Mouse (Mus musculus): ENCODE data around the gene Ptk6. TPM values are rescaled to one million over a fixed set of nuclear protein-coding genes. Genes with fewer than 3 reads are reported as not detected.

Gene Ptk6
- total and polyA plus RNA-seq, 3 experiments = 0.22 TPM; not detected in 2

DNA sequence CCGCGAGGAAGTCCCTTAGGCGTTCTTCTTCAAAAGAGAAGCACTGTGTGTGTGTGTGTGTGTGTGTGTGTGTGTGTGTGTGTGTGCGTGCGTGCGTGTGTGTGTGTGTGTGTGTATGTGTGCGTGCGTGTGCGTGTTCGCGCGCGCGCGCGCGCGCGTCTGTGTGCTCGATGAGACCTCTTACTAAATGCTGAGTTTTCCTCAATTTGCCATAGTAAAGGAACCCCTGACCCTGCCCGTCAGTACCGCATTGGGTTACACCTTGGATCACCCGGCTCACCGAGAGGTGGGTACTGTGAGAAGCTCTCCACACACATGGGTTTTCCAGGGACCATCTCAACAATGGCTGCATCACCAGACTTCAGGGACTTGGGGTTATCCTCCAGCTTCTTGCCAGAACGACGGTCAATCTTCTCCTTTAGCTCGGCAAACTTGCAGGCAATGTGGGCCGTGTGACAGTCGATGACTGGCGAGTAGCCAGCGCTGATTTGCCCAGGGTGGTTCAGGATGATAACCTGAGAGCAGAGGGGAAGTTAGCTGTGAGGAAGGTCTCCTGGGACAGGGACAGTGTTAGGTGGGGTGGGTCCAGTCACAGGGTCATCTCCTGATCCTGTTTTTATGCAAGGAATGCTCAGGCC, 54.2 kb downstream of the Ptk6 start:
- Histone ChIP-seq H3K36me3 (replicated peaks) (no peaks in the 10 kb centered on the region), H3K4me3 (ENCODE audit: low read depth, low read length) (no peak overlapping the region), H3K4me1 (ENCODE audit: insufficient read depth, low read depth, low read length) (no peaks in the 10 kb centered on the region), H3K27me3 (ENCODE audit: insufficient read depth, low read length) (peaks cover 5% of the 10 kb centered on the region; the same call in 1 of the 2 replicates), H3K9me3 (replicated peaks) (no peaks in the 10 kb centered on the region)
- no peak for TF ChIP-seq POLR2AphosphoS5 (IDR thresholded peaks at IDR 0.05; ENCODE audit: insufficient replicate concordance, low read depth, low read length)
- TF ChIP-seq TAL1 (conservative IDR thresholded peaks at IDR 0.05; ENCODE audit: low read depth, low read length) = no peak
- no peak for TF ChIP-seq GATA1 (IDR thresholded peaks at IDR 0.05; ENCODE audit: borderline replicate concordance, low read length)
- TF ChIP-seq GATA2 (IDR thresholded peaks at IDR 0.05; ENCODE audit: borderline replicate concordance, low read depth, low read length) = no peak
- no peak for TF ChIP-seq CTCF (IDR thresholded peaks at IDR 0.05; ENCODE audit: low read depth, low read length)
- DNase-seq (ENCODE audit: low spot score) (no peak), ATAC-seq (ENCODE audit: extremely low read depth, insufficient number of reproducible peaks, low FRiP score, poor library complexity, severe bottlenecking) (no peak)

DNA sequence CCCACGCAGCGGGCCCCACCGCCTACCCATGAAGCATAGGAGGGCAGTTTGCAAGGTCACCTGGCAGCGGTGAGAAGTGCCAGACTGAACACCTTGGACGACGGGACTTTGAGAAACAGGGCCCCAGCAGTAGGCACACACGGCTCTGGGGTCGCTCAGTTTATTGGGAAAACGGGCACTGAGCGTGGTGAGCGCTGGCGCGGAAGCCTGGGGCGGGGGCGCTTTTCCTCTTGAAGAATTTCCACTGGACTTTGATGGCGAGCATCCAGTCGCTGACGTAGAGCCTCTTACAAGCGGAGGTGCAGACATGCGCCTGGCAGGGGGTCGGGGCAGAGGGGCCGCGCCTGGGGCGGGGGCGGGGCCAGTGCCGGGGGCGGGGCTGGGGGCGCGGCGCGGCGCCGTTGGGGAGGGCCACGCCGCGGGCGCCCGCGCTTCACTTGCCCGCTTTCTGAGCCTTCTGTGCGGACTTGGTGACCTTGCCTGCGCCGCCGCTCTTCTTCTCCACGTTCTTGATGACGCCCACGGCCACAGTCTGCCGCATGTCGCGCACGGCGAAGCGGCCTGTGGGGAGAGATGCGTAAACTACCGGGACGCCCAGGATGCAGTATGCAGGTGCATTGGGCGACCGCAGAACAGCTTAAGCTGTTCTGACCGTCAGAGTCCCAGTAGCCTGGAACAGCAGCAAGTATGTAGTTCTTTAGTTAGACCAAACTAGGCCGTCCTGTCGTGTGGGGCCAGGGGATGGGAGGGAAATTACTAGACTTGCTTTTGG, 54.9 kb downstream of the Ptk6 start:
- DNase-seq (ENCODE audit: low spot score) (no peak), ATAC-seq (ENCODE audit: extremely low read depth, insufficient number of reproducible peaks, low FRiP score, poor library complexity, severe bottlenecking) (no peak)
- TF ChIP-seq POLR2AphosphoS5 (IDR thresholded peaks at IDR 0.05; ENCODE audit: insufficient replicate concordance, low read depth, low read length) (no peak), GATA2 (IDR thresholded peaks at IDR 0.05; ENCODE audit: borderline replicate concordance, low read depth, low read length) (no peak), GATA1 (IDR thresholded peaks at IDR 0.05; ENCODE audit: borderline replicate concordance, low read length) (no peak), CTCF (IDR thresholded peaks at IDR 0.05; ENCODE audit: low read depth, low read length) (no peak), TAL1 (conservative IDR thresholded peaks at IDR 0.05; ENCODE audit: low read depth, low read length) (no peak)
- Histone ChIP-seq H3K9me3 (replicated peaks) (no peaks in the 10 kb centered on the region), H3K4me3 (ENCODE audit: low read depth, low read length) (no peak overlapping the region), H3K4me1 (ENCODE audit: insufficient read depth, low read depth, low read length) (no peaks in the 10 kb centered on the region), H3K36me3 (replicated peaks) (no peaks in the 10 kb centered on the region), H3K27me3 (ENCODE audit: insufficient read depth, low read length) (peaks cover 2% of the 10 kb centered on the region; the same call in 1 of the 2 replicates)

DNA sequence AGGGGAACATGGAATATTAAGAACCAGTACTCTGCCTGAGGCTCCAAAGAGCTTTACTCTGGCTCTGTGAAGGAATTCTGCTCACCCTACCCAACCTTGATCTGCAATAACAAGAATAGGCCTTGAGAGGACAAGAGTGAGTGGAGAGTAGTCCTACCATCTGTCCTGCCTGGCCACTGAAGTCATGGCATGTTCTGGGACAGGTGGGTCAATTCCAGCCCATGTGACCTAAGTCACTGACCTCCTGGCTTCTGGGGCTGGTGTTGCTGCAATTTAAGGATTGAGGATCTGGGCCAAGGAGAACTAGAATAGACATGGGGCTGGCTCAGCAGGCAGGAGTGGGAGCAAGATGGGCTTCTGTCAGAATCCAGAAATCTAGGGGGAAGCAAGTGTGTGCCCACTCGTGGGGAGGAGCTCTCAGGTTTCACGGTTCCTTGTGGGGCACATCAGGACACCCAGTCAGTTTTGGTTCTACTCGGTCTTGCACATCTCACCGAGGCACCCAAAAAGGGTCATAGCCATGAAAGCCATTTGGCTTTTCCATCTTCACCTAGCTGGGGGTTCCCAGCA, 55.5 kb downstream of the Ptk6 start:
- ATAC-seq (ENCODE audit: extremely low read depth, insufficient number of reproducible peaks, low FRiP score, poor library complexity, severe bottlenecking) (no peak), DNase-seq (ENCODE audit: low spot score) (no peak)
- no peak for TF ChIP-seq GATA2 (IDR thresholded peaks at IDR 0.05; ENCODE audit: borderline replicate concordance, low read depth, low read length)
- H3K36me3 ChIP-seq (replicated peaks) = no peaks in the 10 kb centered on the region
- H3K9me3 ChIP-seq (replicated peaks) = no peaks in the 10 kb centered on the region
- H3K4me3 ChIP-seq (ENCODE audit: low read depth, low read length) = no peak overlapping the region
- peaks cover 2% of the 10 kb centered on the region; the same call in 1 of the 2 replicates for H3K27me3 ChIP-seq (ENCODE audit: insufficient read depth, low read length)
- no peaks in the 10 kb centered on the region for H3K4me1 ChIP-seq (ENCODE audit: insufficient read depth, low read depth, low read length)

DNA sequence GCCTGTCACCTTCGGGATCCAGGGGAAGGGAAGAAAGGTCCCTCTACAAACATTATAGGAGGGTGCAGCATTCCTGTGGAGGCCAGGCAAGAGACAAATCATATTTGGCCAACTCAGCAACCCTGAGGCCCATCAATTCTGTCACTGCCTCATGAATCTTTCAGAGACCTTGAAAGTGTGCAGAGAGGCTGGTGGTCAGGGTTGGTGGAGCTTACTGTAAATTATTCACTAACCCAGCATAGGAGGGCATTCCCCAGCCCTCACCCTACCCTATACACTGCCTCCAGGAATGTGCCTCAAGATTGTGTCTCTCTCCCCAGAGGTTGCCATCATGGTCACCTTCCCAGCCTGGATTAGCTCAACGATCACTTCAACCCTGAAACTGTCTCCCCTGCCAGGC, 57.9 kb downstream of the Ptk6 start:
- DNase-seq (ENCODE audit: low spot score) = no peak
- no peaks in the 10 kb centered on the region for H3K4me1 ChIP-seq (ENCODE audit: insufficient read depth, low read depth, low read length)
- TF ChIP-seq CTCF (IDR thresholded peaks at IDR 0.05; ENCODE audit: low read depth, low read length) (no peak), GATA2 (IDR thresholded peaks at IDR 0.05; ENCODE audit: borderline replicate concordance, low read depth, low read length) (no peak), TAL1 (conservative IDR thresholded peaks at IDR 0.05; ENCODE audit: low read depth, low read length) (no peak), GATA1 (IDR thresholded peaks at IDR 0.05; ENCODE audit: borderline replicate concordance, low read length) (no peak), POLR2AphosphoS5 (IDR thresholded peaks at IDR 0.05; ENCODE audit: insufficient replicate concordance, low read depth, low read length) (no peak)
- peaks cover 2% of the 10 kb centered on the region; the same call in 1 of the 2 replicates for H3K27me3 ChIP-seq (ENCODE audit: insufficient read depth, low read length)
- H3K9me3 ChIP-seq (replicated peaks) = no peaks in the 10 kb centered on the region
- no peaks in the 10 kb centered on the region for H3K36me3 ChIP-seq (replicated peaks)
- ATAC-seq (ENCODE audit: extremely low read depth, insufficient number of reproducible peaks, low FRiP score, poor library complexity, severe bottlenecking) = no peak
- no peak overlapping the region for H3K4me3 ChIP-seq (ENCODE audit: low read depth, low read length)

Other genes starting within 250 kb of the Ptk6 start
- gene Nkain4, start 248.1 kb downstream of the Ptk6 start, total RNA-seq (2014; fragmentation: Nextera tagmentation) = not detected in 2 replicates
- not detected in 2 replicates for gene Nkain4, start 248.1 kb downstream of the Ptk6 start, total RNA-seq (2017)
- not detected in 2 replicates for gene Nkain4, start 248.1 kb downstream of the Ptk6 start, polyA plus RNA-seq (2012)
- gene Arfgap1, start 235.6 kb downstream of the Ptk6 start, total RNA-seq (2014; fragmentation: Nextera tagmentation) = 29.7 and 56.1 TPM in 2 replicates
- gene Arfgap1, start 235.6 kb downstream of the Ptk6 start, total RNA-seq (2017) = 40.6 and 41.4 TPM in 2 replicates
- gene Arfgap1, start 235.6 kb downstream of the Ptk6 start, polyA plus RNA-seq (2012) = 27.8 and 39.9 TPM in 2 replicates
- gene Col20a1, start 216.3 kb downstream of the Ptk6 start, total RNA-seq (2014; fragmentation: Nextera tagmentation) = 3.7 and 4.9 TPM in 2 replicates
- gene Col20a1, start 216.3 kb downstream of the Ptk6 start, total RNA-seq (2017) = 0.38 and 0.58 TPM in 2 replicates
- gene Col20a1, start 216.3 kb downstream of the Ptk6 start, polyA plus RNA-seq (2012) = 0.57 TPM in 2 replicates
- gene Chrna4, start 159.2 kb downstream of the Ptk6 start, total RNA-seq (2014; fragmentation: Nextera tagmentation) = not detected in 2 replicates
- gene Chrna4, start 159.2 kb downstream of the Ptk6 start, total RNA-seq (2017) = 0.05 and 0.41 TPM in 2 replicates
- not detected in 2 replicates for gene Chrna4, start 159.2 kb downstream of the Ptk6 start, polyA plus RNA-seq (2012)
- 1.6 TPM in 1 of 2 replicates, not detected in the other for gene Kcnq2, start 67.5 kb downstream of the Ptk6 start, total RNA-seq (2014; fragmentation: Nextera tagmentation)
- gene Kcnq2, start 67.5 kb downstream of the Ptk6 start, total RNA-seq (2017) = 0.23 and 0.44 TPM in 2 replicates
- gene Kcnq2, start 67.5 kb downstream of the Ptk6 start, polyA plus RNA-seq (2012) = not detected in 2 replicates
- gene Eef1a2, start 45.8 kb downstream of the Ptk6 start, total RNA-seq (2014; fragmentation: Nextera tagmentation) = not detected in 2 replicates
- gene Eef1a2, start 45.8 kb downstream of the Ptk6 start, total RNA-seq (2017) = 0.05 TPM in 1 of 2 replicates, not detected in the other
- gene Eef1a2, start 45.8 kb downstream of the Ptk6 start, polyA plus RNA-seq (2012) = not detected in 2 replicates
- gene Ppdpf, start 15.5 kb downstream of the Ptk6 start, total RNA-seq (2014; fragmentation: Nextera tagmentation) = 148 and 153 TPM in 2 replicates
- gene Ppdpf, start 15.5 kb downstream of the Ptk6 start, total RNA-seq (2017) = 58.4 and 74.0 TPM in 2 replicates
- gene Ppdpf, start 15.5 kb downstream of the Ptk6 start, polyA plus RNA-seq (2012) = 143 and 210 TPM in 2 replicates
- gene Srms, start 10.4 kb upstream of the Ptk6 start, total RNA-seq (2014; fragmentation: Nextera tagmentation) = 0.30 TPM in 1 of 2 replicates, not detected in the other
- gene Srms, start 10.4 kb upstream of the Ptk6 start, total RNA-seq (2017) = 0.06 TPM in 1 of 2 replicates, not detected in the other
- not detected in 2 replicates for gene Srms, start 10.4 kb upstream of the Ptk6 start, polyA plus RNA-seq (2012)
- gene Fndc11, start 17.2 kb upstream of the Ptk6 start, total RNA-seq (2014; fragmentation: Nextera tagmentation) = not detected in 2 replicates
- 0.23 TPM in 1 of 2 replicates, not detected in the other for gene Fndc11, start 17.2 kb upstream of the Ptk6 start, total RNA-seq (2017)
- gene Fndc11, start 17.2 kb upstream of the Ptk6 start, polyA plus RNA-seq (2012) = not detected in 2 replicates
- 23.8 and 24.3 TPM in 2 replicates for gene Helz2, start 39.2 kb upstream of the Ptk6 start, total RNA-seq (2014; fragmentation: Nextera tagmentation)
- gene Helz2, start 39.2 kb upstream of the Ptk6 start, total RNA-seq (2017) = 12.4 and 13.6 TPM in 2 replicates
- gene Helz2, start 39.2 kb upstream of the Ptk6 start, polyA plus RNA-seq (2012) = 11.6 and 13.4 TPM in 2 replicates
- 40.8 and 50.0 TPM in 2 replicates for gene Gmeb2, start 85.2 kb upstream of the Ptk6 start, total RNA-seq (2014; fragmentation: Nextera tagmentation)
- 12.8 and 15.6 TPM in 2 replicates for gene Gmeb2, start 85.2 kb upstream of the Ptk6 start, total RNA-seq (2017)
- gene Gmeb2, start 85.2 kb upstream of the Ptk6 start, polyA plus RNA-seq (2012) = 12.2 and 18.1 TPM in 2 replicates
- gene Stmn3, start 111.7 kb upstream of the Ptk6 start, total RNA-seq (2014; fragmentation: Nextera tagmentation) = not detected in 2 replicates
- gene Stmn3, start 111.7 kb upstream of the Ptk6 start, total RNA-seq (2017) = not detected in 2 replicates
- not detected in 2 replicates for gene Stmn3, start 111.7 kb upstream of the Ptk6 start, polyA plus RNA-seq (2012)
- 79.8 and 89.5 TPM in 2 replicates for gene Rtel1, start 117.0 kb upstream of the Ptk6 start, total RNA-seq (2014; fragmentation: Nextera tagmentation)
- 59.2 and 80.4 TPM in 2 replicates for gene Rtel1, start 117.0 kb upstream of the Ptk6 start, total RNA-seq (2017)
- gene Rtel1, start 117.0 kb upstream of the Ptk6 start, polyA plus RNA-seq (2012) = 17.9 and 24.5 TPM in 2 replicates
- gene Zgpat, start 162.1 kb upstream of the Ptk6 start, total RNA-seq (2014; fragmentation: Nextera tagmentation) = 22.2 and 22.3 TPM in 2 replicates
- gene Zgpat, start 162.1 kb upstream of the Ptk6 start, total RNA-seq (2017) = 40.0 and 40.5 TPM in 2 replicates
- gene Zgpat, start 162.1 kb upstream of the Ptk6 start, polyA plus RNA-seq (2012) = 26.0 and 28.1 TPM in 2 replicates
- 32.8 and 35.0 TPM in 2 replicates for gene Arfrp1, start 162.6 kb upstream of the Ptk6 start, total RNA-seq (2014; fragmentation: Nextera tagmentation)
- gene Arfrp1, start 162.6 kb upstream of the Ptk6 start, total RNA-seq (2017) = 28.5 and 32.1 TPM in 2 replicates
- 17.5 and 25.0 TPM in 2 replicates for gene Arfrp1, start 162.6 kb upstream of the Ptk6 start, polyA plus RNA-seq (2012)
- 13.8 and 16.1 TPM in 2 replicates for gene Lime1, start 177.3 kb upstream of the Ptk6 start, total RNA-seq (2014; fragmentation: Nextera tagmentation)
- gene Lime1, start 177.3 kb upstream of the Ptk6 start, total RNA-seq (2017) = 15.3 and 18.9 TPM in 2 replicates
- 23.9 and 29.9 TPM in 2 replicates for gene Lime1, start 177.3 kb upstream of the Ptk6 start, polyA plus RNA-seq (2012)

Data from G1E (cell line).